Mouse (Mus musculus) intestine, embryonic 16.5 days (tissue): Measurements from ENCODE around the gene Dpagt1. TPM values are rescaled to one million over a fixed set of nuclear protein-coding genes. Genes with fewer than 3 reads are reported as not detected.
"Not testable (repeated sequence)": the region's sequence is repeated elsewhere in the genome, so short reads cannot be mapped to it uniquely, and the experiment has no call there.

Experiments
- ATAC-seq: fragments of 200-750 bp; cut with Nextera tagmentation; 2 replicates; pipeline ENCODE4 v1.8.0; 2017; ENCODE audit warnings: moderate TSS enrichment, moderate library complexity
- H3K27ac ChIP-seq: fragments of 300-500 bp; sonication (generic); 2 replicates; pipeline ENCODE4 v1.5.1; 2014; ENCODE audit warnings: mild to moderate bottlenecking, low read length
- H3K27me3 ChIP-seq: fragments of 300-500 bp; sonication (generic); replicated peaks from 2 replicates; pipeline ENCODE4 v1.6.1; 2014; ENCODE audit warnings: low read length, control low read depth, mixed read lengths; ENCODE audit not compliant: control insufficient read depth, insufficient read depth
- H3K36me3 ChIP-seq: fragments of 300-500 bp; sonication (generic); 2 replicates; pipeline ENCODE4 v1.6.1; 2014; ENCODE audit warnings: low read length, control low read depth; ENCODE audit not compliant: control insufficient read depth, insufficient read depth
- H3K4me1 ChIP-seq: fragments of 300-500 bp; sonication (generic); 2 replicates; pipeline ENCODE4 v1.6.1; 2014; ENCODE audit warnings: low read length, control low read depth, mixed read lengths; ENCODE audit not compliant: control insufficient read depth, insufficient read depth
- H3K4me2 ChIP-seq: fragments of 300-500 bp; sonication (generic); 2 replicates; pipeline ENCODE4 v1.6.1; 2014; ENCODE audit warnings: low read depth, low read length, control low read depth
- H3K4me3 ChIP-seq: fragments of 300-500 bp; sonication (generic); 2 replicates; pipeline ENCODE4 v1.5.1; 2014; ENCODE audit warnings: mild to moderate bottlenecking, low read length
- H3K9ac ChIP-seq: fragments of 300-500 bp; sonication (generic); 2 replicates; pipeline ENCODE4 v1.6.1; 2014; ENCODE audit warnings: low read depth, low read length
- H3K9me3 ChIP-seq: fragments of 300-500 bp; sonication (generic); 2 replicates; pipeline ENCODE4 v1.6.1; 2016; ENCODE audit warnings: low read length, control low read depth; ENCODE audit not compliant: control insufficient read depth
- WGBS: fragments of 180-500 bp; shearing (Covaris S2); extraction: QIAGEN DNeasy Blood & Tissue Kit; methylation state at CpG from one replicate; pipeline ENCODE4 v1.1.7; 2014; 5-methylcytosine and 5-hydroxymethylcytosine counted together
- polyA plus RNA-seq: library from polyadenylated mRNA; unstranded; fragments of >200 nt; fragmentation: Nextera tagmentation; extraction: Ambion mirVana; gene quantifications from 2 replicates; pipeline ENCODE4 v1.2.1, GENCODE M21; 2015

Dpagt1 gene
- polyA plus RNA-seq, 1 experiment from 2014 or later: 42.7 TPM

DNA sequence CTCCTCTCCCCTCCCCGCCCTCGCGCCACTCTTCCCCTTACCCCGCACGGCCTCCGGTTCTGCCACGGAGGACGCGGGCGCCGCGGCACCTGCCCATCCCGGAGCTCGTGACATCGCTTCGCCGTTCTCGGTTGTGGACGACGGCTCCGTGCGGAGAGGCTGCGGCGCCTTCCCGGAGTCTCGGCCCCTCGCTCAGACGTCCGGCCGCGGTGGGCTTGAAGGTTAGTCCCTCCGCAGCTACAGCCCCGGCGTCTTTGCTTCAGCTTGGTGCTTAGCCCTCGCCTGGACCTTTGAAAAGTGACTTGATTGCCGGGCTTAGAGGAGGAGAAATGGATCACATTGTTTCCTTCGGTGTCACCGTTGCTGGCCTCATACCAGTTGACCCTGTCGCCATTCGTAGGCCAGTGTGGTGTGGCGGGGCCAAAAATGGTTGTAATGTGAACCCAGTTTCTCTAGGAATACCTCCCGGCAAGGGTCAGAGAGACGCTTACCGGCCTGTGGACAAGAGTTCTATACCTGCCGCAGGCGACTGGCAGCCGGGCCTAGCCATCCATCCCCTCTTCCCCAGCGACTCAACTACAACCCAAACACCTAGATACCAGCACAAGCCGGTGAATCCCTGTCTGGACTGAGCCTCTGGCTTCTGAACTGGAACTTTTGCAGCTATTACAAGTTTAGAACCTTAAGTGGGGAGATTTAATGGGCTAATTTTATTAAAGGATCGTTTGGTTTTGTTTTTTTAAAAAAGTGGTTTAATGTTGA is 9.7 kb downstream of the Dpagt1 start:
- peaks cover 29% of the 10 kb centered on the region for H3K36me3 ChIP-seq
- peak overlapping the region; percentile 87 for H3K4me3 ChIP-seq
- peaks cover 15% of the 10 kb centered on the region for H3K4me1 ChIP-seq
- WGBS: under 1% methylated on average over 50 of the region's 50 CpGs
- H3K9ac ChIP-seq: peak overlapping the region; percentile 92
- H3K9me3 ChIP-seq: no peaks in the 10 kb centered on the region
- H3K27me3 ChIP-seq: no peaks in the 10 kb centered on the region
- no peak for ATAC-seq
- peak overlapping the region; percentile 96 for H3K27ac ChIP-seq
- peak overlapping the region; percentile 77 for H3K4me2 ChIP-seq

- Histone ChIP-seq H3K9me3 (no peaks in the 10 kb centered on the region), H3K4me1 (peaks cover 15% of the 10 kb centered on the region), H3K36me3 (peaks cover 30% of the 10 kb centered on the region), H3K4me2 (peak overlapping the region; percentile 77), H3K27me3 (no peaks in the 10 kb centered on the region), H3K27ac (peak overlapping the region; percentile 96), H3K9ac (peak overlapping the region; percentile 92), H3K4me3 (peak overlapping the region; percentile 87)
- no peak for ATAC-seq
- WGBS: 2% methylated on average over 5 of the region's 5 CpGs
Observed at GRCm38 (mm10) chr9:44336093-44336406, 10.2 kb downstream of the Dpagt1 start.

DNA sequence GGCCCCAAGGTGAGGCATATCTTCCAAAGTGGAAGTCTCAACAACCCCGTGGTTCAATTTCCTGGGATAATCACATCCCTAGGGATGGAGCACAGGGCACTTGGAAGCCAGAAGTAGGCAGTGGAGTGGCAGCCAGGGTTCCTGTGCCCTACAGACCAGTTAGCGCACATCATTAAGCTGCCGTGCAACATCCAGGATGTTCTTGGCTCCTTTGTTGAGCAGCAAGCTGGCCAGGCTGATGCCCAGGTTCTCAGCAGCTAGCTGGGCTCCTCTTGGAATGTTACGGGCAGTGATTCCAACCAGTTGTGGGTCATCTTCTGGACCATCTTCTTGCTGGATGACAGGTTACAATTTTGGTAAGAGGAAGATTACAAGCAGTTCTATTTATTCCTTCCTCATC is 10.7 kb downstream of the Dpagt1 start:
- peaks cover 15% of the 10 kb centered on the region for H3K4me1 ChIP-seq
- 30% methylated on average over 4 of the region's 4 CpGs for WGBS
- H3K9me3 ChIP-seq, H3K27me3 ChIP-seq, H3K27ac ChIP-seq, ATAC-seq: not testable (repeated sequence)
- H3K4me2 ChIP-seq: peak overlapping the region; percentile 77
- peaks cover 28% of the 10 kb centered on the region for H3K36me3 ChIP-seq
- H3K9ac ChIP-seq: peak overlapping the region; percentile 61
- H3K4me3 ChIP-seq: peak overlapping the region; percentile 87

DNA sequence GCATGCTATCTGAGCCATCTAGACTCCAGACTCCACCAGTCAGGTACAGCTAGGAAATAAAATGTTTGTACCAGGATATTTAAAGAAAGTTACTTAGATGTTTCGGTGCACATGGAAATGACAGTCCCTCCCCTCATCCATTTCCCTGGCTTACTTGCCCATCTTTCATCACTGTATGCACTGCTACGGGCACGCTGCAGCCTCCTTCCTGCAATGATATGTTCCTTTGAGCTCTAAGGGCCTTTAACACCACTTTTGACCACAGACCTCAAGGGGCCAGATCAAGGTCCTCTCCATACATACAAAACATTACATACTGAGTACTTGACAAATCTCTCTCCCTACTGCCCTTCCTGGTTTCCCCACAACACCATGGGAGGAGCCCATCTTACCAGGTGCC is 11.1 kb downstream of the Dpagt1 start:
- Histone ChIP-seq H3K27me3 (no peaks in the 10 kb centered on the region), H3K27ac (no peak overlapping the region), H3K4me1 (peaks cover 15% of the 10 kb centered on the region), H3K9ac (peak overlapping the region; percentile 61), H3K9me3 (no peaks in the 10 kb centered on the region), H3K36me3 (peaks cover 27% of the 10 kb centered on the region), H3K4me3 (peak overlapping the region; percentile 87), H3K4me2 (peak overlapping the region; percentile 77)
- 59% methylated on average over 3 of the region's 3 CpGs for WGBS
- no peak for ATAC-seq

GRCm38 (mm10) chr9:44337436-44338169 is 11.8 kb downstream of the Dpagt1 start:
- no peak overlapping the region for H3K27ac ChIP-seq
- no peak for ATAC-seq
- H3K4me3 ChIP-seq: peak overlapping the region; percentile 87; the same call in 1 of the 2 replicates
- peaks cover 23% of the 10 kb centered on the region for H3K36me3 ChIP-seq
- no peaks in the 10 kb centered on the region for H3K9me3 ChIP-seq
- H3K9ac ChIP-seq: peak overlapping the region; percentile 61; the same call in 1 of the 2 replicates
- H3K27me3 ChIP-seq: no peaks in the 10 kb centered on the region
- WGBS: 60% methylated on average over 9 of the region's 9 CpGs
- H3K4me1 ChIP-seq: peaks cover 22% of the 10 kb centered on the region
- H3K4me2 ChIP-seq: peak overlapping the region; percentile 77

DNA sequence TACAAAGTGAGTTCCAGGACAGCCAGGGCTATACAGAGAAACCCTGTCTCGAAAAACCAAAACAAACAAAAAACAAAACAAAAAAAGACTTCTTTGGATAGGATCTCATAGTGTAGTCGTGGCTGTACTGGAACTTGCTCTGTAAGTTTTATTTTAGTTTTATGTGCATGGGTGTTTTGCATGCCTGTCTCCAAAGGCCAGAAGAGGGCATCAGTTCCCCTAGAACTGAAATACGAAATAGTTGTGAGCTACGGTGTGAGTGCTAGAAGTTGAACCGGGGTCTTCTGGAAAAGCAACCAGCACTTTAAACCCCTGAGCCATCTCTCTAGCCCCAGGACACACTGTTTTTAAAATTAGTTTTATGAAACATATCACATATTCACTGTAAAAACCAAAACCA is 12.8 kb downstream of the Dpagt1 start:
- Histone ChIP-seq H3K4me3 (no peak overlapping the region), H3K4me2 (no peak overlapping the region), H3K27ac (no peak overlapping the region), H3K9me3 (no peaks in the 10 kb centered on the region), H3K4me1 (peaks cover 25% of the 10 kb centered on the region), H3K27me3 (no peaks in the 10 kb centered on the region), H3K9ac (no peak overlapping the region), H3K36me3 (peaks cover 14% of the 10 kb centered on the region)
- WGBS: 84% methylated on average over 5 of the region's 5 CpGs
- no peak for ATAC-seq

- Histone ChIP-seq H3K27ac (no peak overlapping the region), H3K4me3 (no peak overlapping the region), H3K9ac (no peak overlapping the region), H3K4me2 (no peak overlapping the region), H3K9me3 (no peaks in the 10 kb centered on the region), H3K27me3 (no peaks in the 10 kb centered on the region), H3K4me1 (peaks cover 25% of the 10 kb centered on the region), H3K36me3 (peaks cover 11% of the 10 kb centered on the region)
- ATAC-seq: no peak
- WGBS: 87% methylated on average over 5 of the region's 5 CpGs
Observed at GRCm38 (mm10) chr9:44341487-44341886, 15.7 kb downstream of the Dpagt1 start.

DNA sequence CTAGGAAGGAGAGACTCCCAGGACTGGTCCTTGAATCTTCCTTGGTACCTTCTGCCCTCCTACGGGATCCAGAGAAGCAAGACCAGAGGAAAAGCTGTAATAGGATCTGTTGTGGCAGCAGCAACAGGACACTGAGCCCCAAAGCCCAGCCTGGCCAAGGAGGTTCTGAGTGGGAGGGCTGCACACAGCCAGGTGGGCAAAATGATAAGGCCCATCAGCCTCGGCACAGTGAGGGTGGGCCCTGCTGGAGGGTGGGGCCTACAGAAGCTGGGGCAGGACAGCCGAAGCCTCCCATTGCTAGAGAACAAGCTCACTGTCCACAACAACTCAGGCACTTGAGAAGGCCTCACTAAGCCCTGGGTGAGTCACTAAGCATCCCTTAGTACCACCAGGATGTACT is 16.4 kb downstream of the Dpagt1 start:
- H3K27ac ChIP-seq: no peak overlapping the region
- no peak overlapping the region for H3K4me2 ChIP-seq
- peaks cover 18% of the 10 kb centered on the region for H3K4me1 ChIP-seq
- WGBS: 68% methylated on average over 3 of the region's 3 CpGs
- peaks cover 11% of the 10 kb centered on the region for H3K36me3 ChIP-seq
- no peaks in the 10 kb centered on the region for H3K9me3 ChIP-seq
- H3K4me3 ChIP-seq: no peak overlapping the region
- H3K9ac ChIP-seq: peak overlapping the region; percentile 87
- H3K27me3 ChIP-seq: no peaks in the 10 kb centered on the region
- ATAC-seq: 0 out of 2 replicates have a peak, but pooled peaks have one; percentile 13

- Histone ChIP-seq H3K9ac (peak overlapping the region; percentile 87), H3K27ac (no peak overlapping the region)
Observed at GRCm38 (mm10) chr9:44342605-44343004, 16.8 kb downstream of the Dpagt1 start.

More at GRCm38 (mm10) chr9:44342605-44343004, 16.8 kb downstream of the Dpagt1 start:
- WGBS: 82% methylated on average over 1 of the region's 1 CpGs
- H3K9me3 ChIP-seq: no peaks in the 10 kb centered on the region
- no peaks in the 10 kb centered on the region for H3K27me3 ChIP-seq
- H3K4me2 ChIP-seq: peak overlapping the region; percentile 62
- H3K4me1 ChIP-seq: peaks cover 14% of the 10 kb centered on the region
- ATAC-seq: no peak
- H3K36me3 ChIP-seq: peaks cover 11% of the 10 kb centered on the region
- H3K4me3 ChIP-seq: peak overlapping the region; percentile 84
